16 mouse cellular contexts compared by ENCODE assay signal in the genomic region with DNA sequence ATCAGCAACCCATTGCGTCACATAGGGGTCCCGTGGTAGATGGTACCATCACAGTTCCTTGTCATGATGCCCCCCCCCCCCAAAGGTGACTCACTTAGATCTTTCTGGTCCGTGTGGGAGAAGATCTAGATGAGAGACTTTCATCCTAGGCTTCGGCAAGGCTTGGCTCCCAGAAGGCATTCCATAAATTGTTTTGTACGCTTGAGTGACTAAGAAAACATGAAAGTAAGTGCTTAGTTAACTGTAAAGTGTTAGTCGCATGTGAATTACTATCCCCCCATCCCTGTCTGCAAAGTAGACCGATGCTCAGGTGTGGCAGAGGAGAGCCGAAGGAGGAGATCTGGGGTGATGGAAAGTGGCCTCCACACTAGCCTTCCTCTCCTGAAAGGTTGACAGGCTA.
"Had no signal": no experiment of that assay in that cellular context is flagged by ENCODE, and none has a peak within 500 bp of the region (broad histone marks: within the 10 kb centered on the region; RNA-seq: fewer than 3 reads in every experiment).

No protein-coding gene starts in this region.

- H3K9me3 ChIP-seq: limb, embryonic 12.5 days; liver, embryonic 13.5 days; neural tube, embryonic 15.5 days; stomach, embryonic 15.5 days had no signal

- H3K27ac ChIP-seq: limb, embryonic 12.5 days; liver, embryonic 13.5 days; neural tube, embryonic 15.5 days; stomach, embryonic 15.5 days had no signal

- DNase-seq: layer of hippocampus, adult 9-11 months; layer of hippocampus, postnatal 36 days; liver; liver, embryonic 13.5 days; liver, postnatal 0 days; lung, postnatal 36 days; midbrain, embryonic 14.5 days; right cerebral cortex, postnatal 4 days; thymus, adult 2 months; thymus, postnatal 25 days had no signal

- H3K27me3 ChIP-seq: limb, embryonic 12.5 days; liver, embryonic 13.5 days; neural tube, embryonic 15.5 days; stomach, embryonic 15.5 days had no signal

- H3K4me2 ChIP-seq: limb, embryonic 12.5 days; liver, embryonic 13.5 days; neural tube, embryonic 15.5 days; stomach, embryonic 15.5 days had no signal

- ATAC-seq: inflammation-experienced regulatory T-cells, adult 6 months; intestine, postnatal 0 days; liver, postnatal 0 days had no signal

- H3K36me3 ChIP-seq: limb, embryonic 12.5 days; liver, embryonic 13.5 days; neural tube, embryonic 15.5 days; stomach, embryonic 15.5 days had no signal

- H3K9ac ChIP-seq: limb, embryonic 12.5 days; liver, embryonic 13.5 days; liver, postnatal 0 days; neural tube, embryonic 15.5 days; stomach, embryonic 15.5 days had no signal

- H3K4me3 ChIP-seq: limb, embryonic 12.5 days; liver, embryonic 13.5 days; myocyte; neural tube, embryonic 15.5 days; stomach, embryonic 15.5 days had no signal
